Mouse (Mus musculus) olfactory bulb, adult 2 months (tissue): ENCODE measurements around the gene Ahnak2.

Experiments
- CTCF ChIP-seq: fragments of 200-500 bp; IDR thresholded peaks from 2 replicates; pipeline ENCODE4 v1.5.1; 2012; ENCODE audit warnings: low read depth, mild to moderate bottlenecking, low read length, moderate library complexity; ENCODE audit not compliant: insufficient read depth
- POLR2A ChIP-seq: fragments of 200-500 bp; IDR thresholded peaks from 2 replicates; pipeline ENCODE4 v1.6.1; 2012; ENCODE audit warnings: mild to moderate bottlenecking, low read depth, low read length, moderate library complexity; ENCODE audit not compliant: insufficient read depth

GRCm38 (mm10) chr12:112737761-112738160 is 64.7 kb downstream of the Ahnak2 start:
- no peak for TF ChIP-seq CTCF
- no peak for TF ChIP-seq POLR2A
